Mouse (Mus musculus) erythroblast, adult 5-6 weeks (primary cell): ENCODE results near the gene Dlg4. TPM values are rescaled to one million over a fixed set of nuclear protein-coding genes. Genes with fewer than 3 reads are reported as not detected.

ENCODE experiments used
- ATAC-seq: replicated peaks from 2 replicates; pipeline ENCODE4 v1.8.0; 2016; ENCODE audit warnings: moderate number of reproducible peaks, mild to moderate bottlenecking, moderate TSS enrichment, inconsistent platforms; ENCODE audit not compliant: poor library complexity, low FRiP score, severe bottlenecking
- total RNA-seq, 2 experiments: library from RNA; stranded (forward) in 1 of 2; stranded (reverse) in 1 of 2; fragments of 150-400 nt in 1 of 2; fragments of 200-764, 138-1000 nt in 1 of 2; gene quantifications; 2 replicates each; pipeline versions ENCODE4 v1.2.3 to v1.2.4; 2015 to 2017; ENCODE audit warnings: low replicate concordance in 2 of 2

Gene Dlg4
- total RNA-seq, 2 experiments from 2014 or later: 0.17 TPM; not detected in 1

GRCm38 (mm10) chr11:70079928-70080327 lies 63.2 kb downstream of the Dlg4 start:
- peak; percentile 33; the same call in 1 of the 2 replicates for ATAC-seq

- no peak for ATAC-seq
Observed at GRCm38 (mm10) chr11:70080803-70081590, 64.3 kb downstream of the Dlg4 start.

- ATAC-seq: no peak
Observed at GRCm38 (mm10) chr11:70084563-70084962, 67.8 kb downstream of the Dlg4 start.

GRCm38 (mm10) chr11:70091986-70092783 lies 75.4 kb downstream of the Dlg4 start, which contains the start of gene Asgr2:
Asgr2 (plus strand) TSS chr11:70092644.
- ATAC-seq: no peak

Other genes starting within 250 kb of the Dlg4 start
Only the 30 nearest of the 37 such genes appear.
- gene Tmem102, start 211.3 kb upstream of the Dlg4 start, total RNA-seq (2015; ENCODE audit: low replicate concordance): not detected in 2 replicates
- gene Tmem102, start 211.3 kb upstream of the Dlg4 start, total RNA-seq (2017; ENCODE audit: low replicate concordance): not detected in 2 replicates
- gene Gm39566, start 201.6 kb upstream of the Dlg4 start, total RNA-seq (2015; ENCODE audit: low replicate concordance): 0.42 TPM in 1 of 2 replicates, not detected in the other
- 0.14 TPM in 1 of 2 replicates, not detected in the other for gene Gm39566, start 201.6 kb upstream of the Dlg4 start, total RNA-seq (2017; ENCODE audit: low replicate concordance)
- not detected in 2 replicates for gene Spem2, start 198.5 kb upstream of the Dlg4 start, total RNA-seq (2015; ENCODE audit: low replicate concordance)
- not detected in 2 replicates for gene Spem2, start 198.5 kb upstream of the Dlg4 start, total RNA-seq (2017; ENCODE audit: low replicate concordance)
- gene Spem1, start 194.8 kb upstream of the Dlg4 start, total RNA-seq (2015; ENCODE audit: low replicate concordance): not detected in 2 replicates
- not detected in 2 replicates for gene Spem1, start 194.8 kb upstream of the Dlg4 start, total RNA-seq (2017; ENCODE audit: low replicate concordance)
- gene Nlgn2, start 179.2 kb upstream of the Dlg4 start, total RNA-seq (2015; ENCODE audit: low replicate concordance): 0.19 and 0.42 TPM in 2 replicates
- gene Nlgn2, start 179.2 kb upstream of the Dlg4 start, total RNA-seq (2017; ENCODE audit: low replicate concordance): 0.28 and 1.1 TPM in 2 replicates
- gene Tmem256, start 178.4 kb upstream of the Dlg4 start, total RNA-seq (2015; ENCODE audit: low replicate concordance): 142 and 218 TPM in 2 replicates
- 57.1 and 181 TPM in 2 replicates for gene Tmem256, start 178.4 kb upstream of the Dlg4 start, total RNA-seq (2017; ENCODE audit: low replicate concordance)
- gene Plscr3, start 170.6 kb upstream of the Dlg4 start, total RNA-seq (2015; ENCODE audit: low replicate concordance): 12.5 and 17.6 TPM in 2 replicates
- 5.9 and 11.4 TPM in 2 replicates for gene Plscr3, start 170.6 kb upstream of the Dlg4 start, total RNA-seq (2017; ENCODE audit: low replicate concordance)
- 15.5 and 19.6 TPM in 2 replicates for gene Tnk1, start 158.2 kb upstream of the Dlg4 start, total RNA-seq (2015; ENCODE audit: low replicate concordance)
- gene Tnk1, start 158.2 kb upstream of the Dlg4 start, total RNA-seq (2017; ENCODE audit: low replicate concordance): 8.3 and 13.8 TPM in 2 replicates
- not detected in 2 replicates for gene Tmem95, start 138.9 kb upstream of the Dlg4 start, total RNA-seq (2015; ENCODE audit: low replicate concordance)
- not detected in 2 replicates for gene Tmem95, start 138.9 kb upstream of the Dlg4 start, total RNA-seq (2017; ENCODE audit: low replicate concordance)
- 1.3 and 2.1 TPM in 2 replicates for gene Kctd11, start 135.5 kb upstream of the Dlg4 start, total RNA-seq (2015; ENCODE audit: low replicate concordance)
- 0.42 and 0.77 TPM in 2 replicates for gene Kctd11, start 135.5 kb upstream of the Dlg4 start, total RNA-seq (2017; ENCODE audit: low replicate concordance)
- gene Acap1, start 121.4 kb upstream of the Dlg4 start, total RNA-seq (2015; ENCODE audit: low replicate concordance): 9.0 and 15.7 TPM in 2 replicates
- 12.1 and 16.1 TPM in 2 replicates for gene Acap1, start 121.4 kb upstream of the Dlg4 start, total RNA-seq (2017; ENCODE audit: low replicate concordance)
- gene 2810408A11Rik, start 116.0 kb upstream of the Dlg4 start, total RNA-seq (2015; ENCODE audit: low replicate concordance): 2.7 TPM in 1 of 2 replicates, not detected in the other
- 6.0 TPM in 1 of 2 replicates, not detected in the other for gene 2810408A11Rik, start 116.0 kb upstream of the Dlg4 start, total RNA-seq (2017; ENCODE audit: low replicate concordance)
- 3.5 and 3.8 TPM in 2 replicates for gene Neurl4, start 115.9 kb upstream of the Dlg4 start, total RNA-seq (2015; ENCODE audit: low replicate concordance)
- 9.3 and 16.0 TPM in 2 replicates for gene Neurl4, start 115.9 kb upstream of the Dlg4 start, total RNA-seq (2017; ENCODE audit: low replicate concordance)
- gene Gps2, start 103.1 kb upstream of the Dlg4 start, total RNA-seq (2015; ENCODE audit: low replicate concordance): 69.0 and 102 TPM in 2 replicates
- 52.9 and 63.3 TPM in 2 replicates for gene Gps2, start 103.1 kb upstream of the Dlg4 start, total RNA-seq (2017; ENCODE audit: low replicate concordance)
- 340 and 374 TPM in 2 replicates for gene Eif5a, start 95.0 kb upstream of the Dlg4 start, total RNA-seq (2015; ENCODE audit: low replicate concordance)
- gene Eif5a, start 95.0 kb upstream of the Dlg4 start, total RNA-seq (2017; ENCODE audit: low replicate concordance): 154 and 205 TPM in 2 replicates
- not detected in 2 replicates for gene Ybx2, start 81.1 kb upstream of the Dlg4 start, total RNA-seq (2015; ENCODE audit: low replicate concordance)
- 5.0 TPM in 1 of 2 replicates, not detected in the other for gene Ybx2, start 81.1 kb upstream of the Dlg4 start, total RNA-seq (2017; ENCODE audit: low replicate concordance)
- gene Slc2a4, start 68.8 kb upstream of the Dlg4 start, total RNA-seq (2015; ENCODE audit: low replicate concordance): 31.3 and 37.9 TPM in 2 replicates
- 98.1 and 151 TPM in 2 replicates for gene Slc2a4, start 68.8 kb upstream of the Dlg4 start, total RNA-seq (2017; ENCODE audit: low replicate concordance)
- gene Cldn7, start 52.2 kb upstream of the Dlg4 start, total RNA-seq (2015; ENCODE audit: low replicate concordance): not detected in 2 replicates
- gene Cldn7, start 52.2 kb upstream of the Dlg4 start, total RNA-seq (2017; ENCODE audit: low replicate concordance): not detected in 2 replicates
- gene Ctdnep1, start 35.8 kb upstream of the Dlg4 start, total RNA-seq (2015; ENCODE audit: low replicate concordance): 48.1 and 52.3 TPM in 2 replicates
- 10.8 and 12.5 TPM in 2 replicates for gene Ctdnep1, start 35.8 kb upstream of the Dlg4 start, total RNA-seq (2017; ENCODE audit: low replicate concordance)
- gene Elp5, start 34.4 kb upstream of the Dlg4 start, total RNA-seq (2015; ENCODE audit: low replicate concordance): 24.9 and 35.5 TPM in 2 replicates
- 14.5 and 18.7 TPM in 2 replicates for gene Elp5, start 34.4 kb upstream of the Dlg4 start, total RNA-seq (2017; ENCODE audit: low replicate concordance)
- 328 and 394 TPM in 2 replicates for gene Gabarap, start 25.8 kb upstream of the Dlg4 start, total RNA-seq (2015; ENCODE audit: low replicate concordance)
- gene Gabarap, start 25.8 kb upstream of the Dlg4 start, total RNA-seq (2017; ENCODE audit: low replicate concordance): 127 and 214 TPM in 2 replicates
- 8.5 and 11.3 TPM in 2 replicates for gene Phf23, start 21.2 kb upstream of the Dlg4 start, total RNA-seq (2015; ENCODE audit: low replicate concordance)
- 7.4 and 11.0 TPM in 2 replicates for gene Phf23, start 21.2 kb upstream of the Dlg4 start, total RNA-seq (2017; ENCODE audit: low replicate concordance)
- gene Dvl2, start 16.3 kb upstream of the Dlg4 start, total RNA-seq (2015; ENCODE audit: low replicate concordance): 1.3 and 4.2 TPM in 2 replicates
- gene Dvl2, start 16.3 kb upstream of the Dlg4 start, total RNA-seq (2017; ENCODE audit: low replicate concordance): 2.1 and 7.4 TPM in 2 replicates
- gene Acadvl, start 1.5 kb upstream of the Dlg4 start, total RNA-seq (2015; ENCODE audit: low replicate concordance): 23.6 and 48.4 TPM in 2 replicates
- gene Acadvl, start 1.5 kb upstream of the Dlg4 start, total RNA-seq (2017; ENCODE audit: low replicate concordance): 18.6 and 20.4 TPM in 2 replicates
- not detected in 2 replicates for gene Asgr1, start 37.1 kb downstream of the Dlg4 start, total RNA-seq (2015; ENCODE audit: low replicate concordance)
- gene Asgr1, start 37.1 kb downstream of the Dlg4 start, total RNA-seq (2017; ENCODE audit: low replicate concordance): not detected in 2 replicates
- 3.3 TPM in 1 of 2 replicates, not detected in the other for gene Asgr2, start 75.7 kb downstream of the Dlg4 start, total RNA-seq (2015; ENCODE audit: low replicate concordance)
- gene Asgr2, start 75.7 kb downstream of the Dlg4 start, total RNA-seq (2017; ENCODE audit: low replicate concordance): not detected in 2 replicates
- gene Mgl2, start 113.4 kb downstream of the Dlg4 start, total RNA-seq (2015; ENCODE audit: low replicate concordance): 8.5 and 15.7 TPM in 2 replicates
- 12.4 and 18.7 TPM in 2 replicates for gene Mgl2, start 113.4 kb downstream of the Dlg4 start, total RNA-seq (2017; ENCODE audit: low replicate concordance)
- 6.7 and 13.2 TPM in 2 replicates for gene Clec10a, start 139.3 kb downstream of the Dlg4 start, total RNA-seq (2015; ENCODE audit: low replicate concordance)
- 2.3 and 2.4 TPM in 2 replicates for gene Clec10a, start 139.3 kb downstream of the Dlg4 start, total RNA-seq (2017; ENCODE audit: low replicate concordance)
- gene Slc16a11, start 195.8 kb downstream of the Dlg4 start, total RNA-seq (2015; ENCODE audit: low replicate concordance): not detected in 2 replicates
- gene Slc16a11, start 195.8 kb downstream of the Dlg4 start, total RNA-seq (2017; ENCODE audit: low replicate concordance): not detected in 2 replicates
- gene Slc16a13, start 204.1 kb downstream of the Dlg4 start, total RNA-seq (2015; ENCODE audit: low replicate concordance): 2.5 and 8.1 TPM in 2 replicates
- gene Slc16a13, start 204.1 kb downstream of the Dlg4 start, total RNA-seq (2017; ENCODE audit: low replicate concordance): 5.1 and 8.2 TPM in 2 replicates